Mouse (Mus musculus): ENCODE measurements around the gene Hcrt.

GRCm38 (mm10) chr11:100757566-100757965, 5.2 kb downstream of the Hcrt start:
- TF ChIP-seq CTCF (IDR thresholded peaks at IDR 0.05; ENCODE audit: low read depth, low read length) (no peak), GATA1 (IDR thresholded peaks at IDR 0.05; ENCODE audit: borderline replicate concordance, low read length) (no peak), TAL1 (conservative IDR thresholded peaks at IDR 0.05; ENCODE audit: low read depth, low read length) (no peak), GATA2 (IDR thresholded peaks at IDR 0.05; ENCODE audit: borderline replicate concordance, low read depth, low read length) (no peak), POLR2AphosphoS5 (IDR thresholded peaks at IDR 0.05; ENCODE audit: insufficient replicate concordance, low read depth, low read length) (no peak)

Measured in G1E (cell line).